Mouse (Mus musculus): ENCODE results near the gene 1810024B03Rik. TPM values are rescaled to one million over a fixed set of nuclear protein-coding genes. Genes with fewer than 3 reads are reported as not detected.
A peak's percentile ranks its signal among the peaks of the same experiment; 100 is the strongest.
"Not testable (repeated sequence)": the region's sequence is repeated elsewhere in the genome, so short reads cannot be mapped to it uniquely, and the experiment has no call there.

Gene 1810024B03Rik
- under 1 TPM; 0.62 to 0.72 TPM for total RNA-seq (2021)

DNA sequence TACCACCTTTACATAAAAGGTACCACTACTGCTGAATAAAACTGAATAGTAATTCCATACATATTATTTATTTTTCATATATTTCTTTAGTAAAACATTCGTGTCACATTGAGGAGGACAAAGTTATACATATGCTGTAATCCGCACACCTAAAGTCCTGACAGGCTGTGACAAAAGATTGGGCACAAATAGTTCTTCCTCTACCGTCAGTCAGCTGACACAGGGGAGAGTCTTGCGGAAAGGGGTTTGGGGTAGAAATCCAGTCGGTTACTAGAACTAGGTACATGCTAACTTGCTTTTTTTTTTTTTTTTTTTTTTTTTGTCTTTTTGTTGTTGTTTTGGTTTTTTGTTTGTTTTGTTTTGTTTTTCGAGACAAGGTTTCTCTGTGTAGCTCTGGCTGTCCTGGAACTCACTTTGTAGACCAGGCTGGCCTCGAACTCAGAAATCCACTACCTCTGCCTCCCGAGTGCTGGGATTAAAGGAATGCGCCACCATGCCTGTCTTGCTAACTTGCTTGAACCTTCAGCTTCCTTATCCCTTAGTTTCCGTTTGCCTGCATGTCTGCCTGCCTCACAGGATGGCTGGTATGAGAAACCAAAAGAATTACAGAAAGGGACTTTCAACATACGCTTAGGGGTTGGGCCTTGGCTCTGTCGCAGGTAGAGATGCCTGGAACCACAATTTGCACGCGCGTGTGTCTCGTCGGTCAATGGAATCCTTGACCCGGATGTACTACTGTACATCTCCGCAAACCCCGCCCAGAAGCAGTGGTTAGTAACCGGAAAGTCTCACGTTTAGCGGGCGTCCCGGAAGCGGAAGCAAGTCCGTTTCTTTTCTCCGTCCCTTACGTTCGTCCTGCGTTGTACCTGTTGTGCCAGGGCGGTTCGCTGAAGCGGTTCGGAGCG is at the start of gene 1810024B03Rik, which contains the start of gene Snrnp200:
TSS of gene 1810024B03Rik (minus strand) at position 734 of the 905 bp plus-strand sequence.
TSS of gene Snrnp200 (plus strand) at position 840 of the 905 bp plus-strand sequence.
- intact Hi-C loops (cut with DNase I): no loop called here
- DNase-seq: peak; percentile 94

DNA sequence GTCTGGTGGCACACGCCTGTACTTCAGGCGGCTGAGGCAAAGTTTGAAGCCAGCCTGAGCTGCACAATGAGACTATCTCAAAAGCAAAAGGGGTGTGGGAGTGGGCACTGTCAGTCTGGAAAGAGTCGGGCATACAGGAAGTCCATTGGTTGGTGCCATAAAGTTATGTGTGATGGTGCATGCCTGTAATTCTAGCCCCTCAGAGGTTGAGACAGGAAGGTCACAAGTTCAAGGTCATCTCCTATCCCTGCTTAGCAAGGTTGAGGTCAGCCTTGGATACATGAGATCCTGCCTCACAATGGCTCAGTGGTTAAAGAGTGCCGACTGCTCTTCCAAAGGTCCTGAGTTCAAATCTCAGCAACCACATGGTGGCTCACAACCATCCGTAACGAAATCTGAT is 47.2 kb upstream of the 1810024B03Rik start:
- intact Hi-C loops (cut with DNase I): no loop called here
- no peak for DNase-seq

DNA sequence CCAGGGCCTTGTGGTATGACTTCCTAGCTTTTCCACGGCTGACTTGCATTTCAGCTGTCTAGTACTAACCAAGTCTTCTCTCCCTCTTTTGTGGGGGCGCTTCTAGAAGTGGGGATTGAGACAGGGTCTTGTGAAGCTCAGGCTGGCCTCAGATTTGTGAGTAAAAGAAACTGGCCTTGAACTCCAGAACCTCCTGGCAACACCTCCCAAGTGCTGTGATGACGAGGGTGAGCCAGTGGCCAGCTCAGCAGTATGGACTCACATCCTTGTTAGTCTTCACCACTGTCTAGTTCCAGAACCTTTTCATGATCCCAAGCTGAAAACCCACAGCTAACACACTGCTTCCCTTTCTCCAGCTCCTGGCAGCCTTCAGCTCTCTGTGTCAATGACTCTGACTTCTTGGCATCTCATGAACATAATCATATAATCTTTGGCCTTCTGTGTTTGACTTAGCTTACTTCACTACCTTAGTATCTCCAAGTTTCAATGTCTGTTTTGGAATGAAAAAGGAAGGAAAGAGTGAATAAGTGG is 46.6 kb upstream of the 1810024B03Rik start:
- intact Hi-C loops (cut with DNase I): no loop called here
- DNase-seq: no peak

DNA sequence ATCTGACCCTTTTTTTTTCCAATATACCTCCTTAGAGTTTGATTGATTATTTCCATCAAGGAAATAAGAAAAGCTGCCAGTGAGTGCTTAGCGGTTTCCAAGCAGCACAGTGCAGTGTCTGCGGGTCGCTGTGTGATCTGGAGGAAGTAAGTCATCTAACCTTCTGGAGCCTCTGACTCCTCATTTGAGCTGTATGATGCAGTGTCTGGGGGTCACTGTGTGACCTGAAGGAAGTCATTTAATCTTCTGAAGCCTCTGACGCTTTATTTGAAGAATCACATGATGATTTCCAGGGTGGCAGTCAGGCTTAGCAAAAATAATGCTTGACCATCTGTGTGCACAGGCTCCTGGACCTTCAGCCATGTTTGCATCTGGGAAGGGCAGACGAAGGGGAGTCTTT is 44.7 kb upstream of the 1810024B03Rik start:
- no peak for DNase-seq
- intact Hi-C loops (cut with DNase I): no loop called here

DNA sequence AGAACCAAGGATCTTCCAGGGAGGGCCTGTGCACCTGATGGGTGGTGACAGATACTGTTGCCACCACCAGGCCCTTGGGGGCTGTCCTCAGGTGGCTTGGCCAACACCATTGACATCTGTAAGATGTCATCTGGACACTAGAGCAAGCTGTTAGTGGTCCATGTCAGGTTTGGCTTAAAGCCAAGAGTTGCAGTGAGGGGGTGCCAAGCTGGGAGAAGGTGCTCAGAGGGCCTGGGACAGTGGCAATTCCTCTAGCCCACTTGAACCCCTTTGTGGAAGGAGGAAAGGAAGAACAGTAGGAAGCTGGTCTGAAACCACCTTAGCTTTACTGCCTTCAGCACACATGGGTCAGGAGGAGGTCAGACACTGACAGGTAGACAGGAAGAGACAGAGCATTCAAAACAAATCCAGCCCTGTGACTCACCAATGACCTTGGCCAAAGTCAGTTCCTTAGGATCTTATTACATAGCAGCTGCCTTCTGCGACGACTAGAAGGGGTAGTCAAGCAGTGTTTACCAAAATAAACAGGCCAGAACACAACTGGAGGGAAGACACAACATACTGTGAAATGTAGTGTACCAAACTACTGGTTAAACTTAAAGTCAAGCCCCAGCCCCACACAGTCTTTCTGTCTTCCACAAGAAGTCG is 43.9 kb upstream of the 1810024B03Rik start:
- DNase-seq: no peak
- intact Hi-C loops (cut with DNase I): no loop called here

DNA sequence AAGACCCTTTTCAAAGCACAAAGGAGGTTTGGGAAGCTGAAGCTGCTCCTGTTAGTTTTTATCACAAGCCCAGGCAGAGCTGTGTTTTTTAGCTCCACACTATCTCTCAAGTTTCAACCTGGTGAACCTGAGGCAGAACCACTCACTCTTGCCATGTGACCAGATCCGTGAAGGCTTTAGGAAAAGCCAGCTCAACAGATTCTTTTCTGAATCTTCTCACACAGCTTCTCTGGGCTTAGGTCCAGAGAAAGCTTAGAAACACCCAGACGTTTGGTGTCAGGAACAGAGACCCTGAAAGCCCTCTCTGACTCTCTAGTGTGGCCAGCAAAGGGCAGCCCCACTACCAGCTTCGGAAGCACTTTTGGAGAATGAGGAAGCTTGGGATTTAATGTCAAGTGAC is 43.4 kb upstream of the 1810024B03Rik start:
- intact Hi-C loops (cut with DNase I): no loop called here
- DNase-seq: no peak

DNA sequence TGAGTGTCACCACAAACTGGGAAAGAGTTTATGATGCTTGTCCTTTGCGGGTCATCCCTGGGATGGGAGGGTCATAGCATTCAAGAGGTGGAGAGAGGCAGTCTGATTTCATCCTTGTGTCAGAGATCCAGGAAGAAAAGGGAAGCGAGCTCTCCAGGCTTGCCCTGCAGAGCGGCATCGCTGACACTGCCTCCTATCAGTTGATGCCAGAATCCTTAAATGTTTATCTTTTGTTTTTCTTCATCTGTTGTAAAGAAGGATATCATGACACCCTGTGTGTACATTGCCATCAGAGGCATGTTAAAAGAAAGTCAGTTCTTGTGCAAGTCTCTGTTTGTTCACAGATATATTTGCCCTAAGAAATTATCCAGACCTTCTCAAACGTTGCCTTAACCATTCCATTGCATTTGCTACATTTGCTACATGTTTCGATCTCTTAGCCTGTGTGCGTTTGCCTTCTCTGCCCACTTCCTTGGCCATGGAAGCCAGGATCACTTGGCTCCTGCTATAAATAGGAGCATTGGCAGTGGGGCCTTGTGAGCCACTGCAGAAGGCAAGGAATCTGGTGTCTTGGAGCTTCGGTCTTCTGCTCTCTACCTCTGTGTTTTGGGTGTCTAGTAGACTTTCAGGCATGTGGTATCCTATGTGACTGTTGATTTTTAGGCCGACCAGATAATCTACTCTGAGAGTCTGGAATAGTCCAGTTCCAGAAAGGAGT is 42.4 kb upstream of the 1810024B03Rik start:
- DNase-seq: no peak
- intact Hi-C loops (cut with DNase I): no loop called here

DNA sequence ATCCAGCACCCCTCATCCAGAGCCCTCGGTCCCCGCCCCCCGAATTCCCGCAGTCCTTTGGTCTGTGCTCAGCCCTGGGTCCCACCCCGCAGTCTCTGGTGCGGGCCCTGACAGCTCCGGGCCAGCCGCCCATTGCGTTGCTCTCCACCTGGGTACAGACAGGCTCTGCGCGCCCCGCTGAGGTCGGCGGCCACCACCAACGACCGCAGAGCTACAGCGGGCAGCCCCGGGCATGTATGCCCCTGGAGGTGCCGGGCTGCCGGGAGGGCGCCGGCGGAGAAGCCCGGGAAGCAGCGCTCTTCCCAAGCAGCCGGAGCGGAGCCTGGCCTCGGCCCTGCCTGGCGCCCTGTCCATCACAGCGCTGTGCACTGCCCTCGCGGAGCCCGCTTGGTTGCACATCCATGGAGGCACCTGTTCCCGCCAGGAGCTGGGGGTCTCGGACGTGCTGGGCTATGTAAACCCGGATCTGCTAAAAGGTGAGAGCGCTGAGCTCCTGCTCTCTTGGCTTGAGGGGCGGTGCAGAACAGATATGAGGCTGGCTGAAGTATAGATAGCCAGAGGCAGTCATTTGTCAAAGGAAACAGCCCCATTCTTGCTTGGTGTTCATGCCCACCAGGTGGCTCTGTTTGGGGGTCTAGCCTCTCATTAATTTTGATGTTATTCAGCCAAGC is 40.4 kb upstream of the 1810024B03Rik start:
- intact Hi-C loops (cut with DNase I): no loop called here
- DNase-seq: peak; percentile 57

DNA sequence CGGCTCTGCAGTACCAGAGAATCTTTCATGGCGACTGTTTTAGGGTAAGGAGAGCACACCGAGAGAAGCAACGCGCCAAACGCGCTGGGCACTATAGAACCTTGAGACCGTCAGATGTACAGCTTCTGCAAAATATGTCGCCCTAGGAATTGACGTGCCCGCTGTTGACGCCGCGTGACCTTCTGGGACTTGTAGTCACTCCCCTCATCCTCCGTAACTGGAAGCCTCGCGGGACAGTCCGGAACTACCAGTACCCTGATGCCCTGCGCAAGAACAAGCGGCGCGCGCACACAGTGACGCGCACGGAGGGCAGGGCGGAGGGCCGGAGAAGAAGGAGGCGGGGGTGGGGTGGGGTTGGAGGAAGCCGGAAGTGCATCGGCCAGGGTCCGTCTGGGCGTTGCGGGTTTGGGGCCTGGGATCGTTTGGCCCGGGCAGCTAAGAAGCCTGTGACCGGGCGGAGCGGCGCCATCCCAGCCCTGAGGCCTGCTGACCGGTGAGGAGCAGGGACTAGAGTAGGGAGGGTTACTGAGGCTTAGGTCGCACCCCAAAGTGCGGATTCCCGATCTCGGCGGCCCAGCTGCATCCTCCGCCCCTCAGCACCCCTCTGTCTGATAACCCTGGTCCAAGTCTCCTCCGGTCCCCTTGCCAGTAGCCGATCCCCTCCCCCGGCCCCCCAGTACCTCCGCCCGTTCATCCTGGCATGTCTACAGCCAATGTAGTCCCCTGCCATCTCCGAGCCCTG is 39.7 kb upstream of the 1810024B03Rik start, which contains the start of the genes Ciao1 and Tmem127:
TSS of gene Ciao1 (minus strand) at position 225 of the 742 bp plus-strand sequence.
TSS of gene Tmem127 (plus strand) at position 317 of the 742 bp plus-strand sequence.
- DNase-seq: peak; percentile 99
- intact Hi-C loops (cut with DNase I): no loop called here

DNA sequence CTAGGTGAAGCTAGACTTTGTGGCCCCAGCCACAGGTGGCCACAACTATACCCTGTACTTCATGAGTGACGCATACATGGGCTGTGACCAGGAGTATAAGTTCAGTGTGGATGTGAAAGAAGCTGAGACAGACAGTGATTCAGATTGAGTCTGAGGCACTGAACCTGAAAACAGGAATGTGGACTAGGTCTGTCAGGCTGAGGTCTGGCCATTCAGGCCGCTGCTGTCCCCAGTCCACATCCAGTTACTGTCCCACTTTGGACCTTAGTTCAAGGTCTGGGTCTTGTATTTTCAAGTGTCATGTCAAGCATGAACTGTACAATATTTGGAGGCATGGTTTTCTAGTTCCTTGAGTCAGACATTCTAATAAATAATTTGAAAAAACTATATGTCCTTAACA is 32.0 kb upstream of the 1810024B03Rik start:
- DNase-seq: no peak
- intact Hi-C loops (cut with DNase I): no loop called here

DNA sequence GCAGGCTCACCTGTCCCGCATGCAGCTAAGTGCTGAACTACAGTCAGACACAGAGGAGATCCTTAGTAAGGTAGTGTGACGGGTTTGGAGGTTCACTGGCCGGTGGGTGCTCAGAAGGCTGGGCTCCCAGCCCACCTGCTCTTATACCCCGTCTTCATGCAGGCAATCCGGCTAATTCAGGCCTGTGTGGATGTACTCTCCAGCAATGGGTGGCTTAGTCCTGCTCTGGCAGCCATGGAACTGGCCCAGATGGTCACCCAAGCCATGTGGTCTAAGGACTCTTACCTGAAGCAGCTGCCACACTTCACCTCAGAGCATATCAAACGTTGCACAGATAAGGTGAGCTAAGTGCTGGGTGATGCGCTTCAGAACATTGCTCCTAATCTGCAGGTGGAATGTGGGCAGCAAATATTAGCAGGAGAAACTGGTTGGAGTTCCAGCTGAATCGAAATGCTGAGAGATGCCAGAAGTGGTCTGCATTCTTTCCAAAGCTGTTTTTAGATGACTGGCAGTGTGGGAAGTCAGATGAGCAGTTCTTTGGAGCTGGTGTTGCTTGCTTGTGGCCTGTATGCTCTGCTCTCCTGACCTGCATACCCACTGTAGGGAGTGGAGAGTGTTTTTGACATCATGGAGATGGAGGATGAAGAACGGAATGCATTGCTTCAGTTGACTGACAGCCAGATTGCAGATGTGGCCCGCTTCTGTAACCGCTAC is 30.0 kb upstream of the 1810024B03Rik start:
- no peak for DNase-seq
- intact Hi-C loops (cut with DNase I): loop anchor here (10.0 kb wide), 2 partner anchors 433 to 1397 kb away; no protein-coding TSS in a partner anchor

DNA sequence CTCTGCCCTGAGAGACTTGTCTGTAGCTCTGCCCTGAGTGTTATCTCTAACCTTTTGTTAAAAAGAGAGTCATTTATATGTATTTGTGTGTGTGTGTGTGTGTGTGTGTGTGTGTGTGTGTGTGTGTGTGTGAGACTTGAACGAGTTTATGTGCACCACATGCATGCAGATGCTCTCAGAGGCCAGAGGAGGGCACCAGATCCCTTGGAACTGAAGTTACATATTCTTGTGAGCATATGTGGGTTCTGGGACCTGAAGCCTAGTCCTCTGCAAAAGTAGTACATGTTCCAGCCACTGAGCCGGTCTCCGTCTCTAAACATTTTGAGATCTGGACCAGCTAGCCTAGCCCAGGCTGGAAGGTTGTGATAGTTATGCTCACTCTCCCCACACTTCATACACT is 17.2 kb upstream of the 1810024B03Rik start:
- DNase-seq: no peak
- intact Hi-C loops (cut with DNase I): loop anchor here (10.0 kb wide), 2 partner anchors 310 to 470 kb away; no protein-coding TSS in a partner anchor

DNA sequence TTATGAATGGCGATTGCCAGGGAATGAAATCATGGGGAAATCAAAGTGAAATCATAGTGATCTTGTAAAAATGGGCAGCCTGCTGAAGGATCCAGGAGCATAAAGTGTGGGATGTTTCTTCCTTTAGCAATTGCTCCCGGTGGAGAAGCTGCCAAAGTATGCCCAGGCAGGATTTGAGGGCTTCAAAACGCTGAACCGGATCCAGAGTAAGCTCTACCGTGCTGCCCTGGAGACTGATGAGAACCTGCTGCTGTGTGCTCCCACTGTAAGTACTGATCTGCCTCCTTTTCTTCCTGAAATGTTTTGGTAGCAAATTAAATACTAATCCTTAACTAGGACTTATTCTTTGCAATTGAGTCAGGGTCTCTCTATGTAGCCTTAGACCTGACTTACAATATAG is 9.7 kb upstream of the 1810024B03Rik start:
- no peak for DNase-seq
- intact Hi-C loops (cut with DNase I): loop anchor here (10.0 kb wide), 1 partner anchor 153 kb away; no protein-coding TSS in a partner anchor

DNA sequence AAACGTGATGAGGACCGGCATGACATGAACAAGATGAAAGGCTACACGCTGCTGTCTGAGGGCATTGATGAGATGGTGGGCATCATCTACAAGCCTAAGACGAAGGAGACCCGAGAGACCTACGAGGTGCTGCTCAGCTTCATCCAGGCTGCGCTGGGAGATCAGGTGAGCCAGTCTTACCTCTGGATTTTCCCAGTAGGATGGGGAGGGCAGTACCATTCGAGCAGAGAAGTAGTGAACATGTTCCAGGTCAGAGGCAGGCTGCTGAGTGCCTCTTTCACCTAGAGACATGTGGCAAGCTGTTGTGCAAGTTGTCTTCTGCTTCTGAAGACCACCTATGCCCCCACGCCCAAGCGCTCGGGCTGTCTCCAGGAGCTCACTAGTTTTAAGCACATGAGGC is 2.6 kb upstream of the 1810024B03Rik start:
- DNase-seq: no peak
- intact Hi-C loops (cut with DNase I): loop anchor here (10.0 kb wide), 1 partner anchor 146 kb away; no protein-coding TSS in a partner anchor

DNA sequence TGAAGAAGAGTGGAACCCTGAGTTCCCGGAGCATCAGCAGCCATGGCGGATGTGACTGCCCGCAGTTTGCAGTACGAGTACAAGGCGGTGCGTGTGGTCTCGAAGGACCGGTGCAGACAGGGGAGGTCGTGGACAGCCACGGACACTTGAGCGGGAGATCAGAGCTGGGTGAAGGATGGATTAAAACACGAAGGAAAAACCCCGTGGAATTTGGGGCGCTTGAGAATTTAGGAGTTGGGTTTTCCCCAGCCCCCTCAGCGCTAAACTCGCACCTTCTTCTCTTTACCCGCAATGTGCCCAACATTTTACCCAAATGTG is 331 bp upstream of the 1810024B03Rik start:
- intact Hi-C loops (cut with DNase I): no loop called here
- no peak for DNase-seq

DNA sequence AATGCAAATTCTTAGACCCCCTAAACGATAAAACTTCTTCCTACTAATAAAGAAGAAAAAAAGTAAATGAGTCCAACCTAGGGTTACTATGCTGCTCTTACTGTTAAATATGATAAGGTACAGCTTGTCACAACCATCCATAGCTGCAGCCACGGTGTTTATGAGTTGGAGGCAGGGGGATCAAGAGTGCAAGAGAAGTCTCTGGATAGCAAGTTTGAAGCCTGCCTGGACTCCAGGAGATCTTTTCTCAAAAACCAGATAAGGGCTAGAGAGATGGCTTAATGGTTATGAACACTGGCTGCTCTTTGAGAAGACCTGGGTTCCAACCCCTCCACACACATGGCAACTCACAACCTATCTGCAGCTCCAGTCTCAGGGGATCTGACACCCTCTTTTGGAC is 1.2 kb downstream of the 1810024B03Rik start:
- intact Hi-C loops (cut with DNase I): no loop called here
- no peak for DNase-seq

DNA sequence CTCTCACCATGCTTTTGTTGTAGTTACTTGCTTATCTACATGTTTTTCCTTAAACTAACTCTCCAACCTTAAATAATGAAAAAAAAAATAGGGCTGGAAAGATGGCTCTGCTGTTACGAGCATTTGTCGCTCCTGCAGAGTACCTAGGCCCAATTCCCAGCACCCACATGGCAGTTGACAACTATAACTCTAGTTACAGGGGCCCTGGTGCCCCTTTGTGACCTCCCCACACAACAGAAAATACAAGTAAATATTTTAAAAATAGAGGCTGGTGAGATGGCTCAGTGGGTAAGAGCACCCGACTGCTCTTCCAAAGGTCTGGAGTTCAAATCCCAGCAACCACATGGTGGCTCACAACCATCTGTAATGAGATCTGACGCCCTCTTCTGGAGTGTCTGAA is 2.1 kb downstream of the 1810024B03Rik start:
- intact Hi-C loops (cut with DNase I); DNase-seq: not testable (repeated sequence)

DNA sequence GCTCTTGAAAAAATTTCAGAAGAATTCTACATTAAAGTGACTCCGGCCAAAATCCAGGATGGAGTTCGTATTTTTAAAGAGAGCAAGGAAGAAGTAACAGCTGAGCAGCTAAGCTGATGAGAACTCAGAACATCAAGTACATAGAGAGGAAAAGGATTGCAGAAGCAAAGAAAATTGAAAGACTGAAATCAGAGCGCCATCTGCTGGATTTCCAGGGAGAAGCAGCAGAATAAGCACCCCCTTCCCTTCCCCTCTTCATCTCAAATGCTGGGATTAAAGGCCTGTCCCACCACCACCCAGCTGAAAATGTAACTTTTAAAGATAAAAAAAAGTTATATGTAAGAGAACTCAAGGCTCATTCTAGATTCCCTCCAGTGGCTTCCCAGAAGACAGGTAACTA is 3.1 kb downstream of the 1810024B03Rik start:
- DNase-seq: peak; percentile 53
- intact Hi-C loops (cut with DNase I): no loop called here

DNA sequence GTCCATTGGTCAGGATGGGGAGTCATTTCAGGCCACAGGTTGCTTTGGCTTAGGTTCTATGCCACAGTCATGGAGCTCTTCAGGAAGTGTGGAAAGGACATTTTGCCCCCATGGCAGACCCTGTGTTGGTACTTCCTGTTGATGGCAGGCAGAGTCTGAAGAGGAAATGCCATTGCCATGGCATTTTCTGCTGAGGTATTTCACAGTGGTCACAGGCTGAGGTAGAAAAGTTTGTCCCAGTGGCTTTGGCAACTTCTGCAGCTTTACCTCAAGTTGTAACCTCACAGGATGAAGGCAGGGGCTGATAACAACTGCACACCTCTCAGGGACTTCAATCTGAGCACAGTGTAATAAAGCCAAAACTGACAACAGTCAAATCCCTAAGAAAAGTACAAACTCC is 18.5 kb downstream of the 1810024B03Rik start:
- intact Hi-C loops (cut with DNase I): no loop called here
- no peak for DNase-seq

All from left cerebral cortex, postnatal 4 days (tissue).